Mouse (Mus musculus): ENCODE data around the gene Cipc.

Gene Cipc

GRCm38 (mm10) chr12:86931919-86932574 is 14.8 kb upstream of the Cipc start:
- DNase-seq (ENCODE audit: extremely low spot score, low spot score) = no peak

GRCm38 (mm10) chr12:86932575-86932952 is 14.3 kb upstream of the Cipc start:
- DNase-seq (ENCODE audit: extremely low spot score, low spot score) = no peak

GRCm38 (mm10) chr12:86934748-86935147 is 12.1 kb upstream of the Cipc start:
- no peak for DNase-seq (ENCODE audit: extremely low spot score, low spot score)

GRCm38 (mm10) chr12:86935692-86936282 is 11.1 kb upstream of the Cipc start:
- DNase-seq (ENCODE audit: extremely low spot score, low spot score) = no peak

- DNase-seq (ENCODE audit: extremely low spot score, low spot score) = no peak
Observed at GRCm38 (mm10) chr12:86936587-86937343, 10.1 kb upstream of the Cipc start.

- DNase-seq (ENCODE audit: extremely low spot score, low spot score) = no peak
Observed at GRCm38 (mm10) chr12:86938571-86938970, 8.3 kb upstream of the Cipc start.

- DNase-seq (ENCODE audit: extremely low spot score, low spot score) = no peak
Observed at GRCm38 (mm10) chr12:86941173-86941572, 5.7 kb upstream of the Cipc start.

- peak; percentile 33 for DNase-seq (ENCODE audit: extremely low spot score, low spot score)
Observed at GRCm38 (mm10) chr12:86941734-86942486, 4.9 kb upstream of the Cipc start.

- no peak for DNase-seq (ENCODE audit: extremely low spot score, low spot score)
Observed at GRCm38 (mm10) chr12:86943421-86943820, 3.4 kb upstream of the Cipc start.

GRCm38 (mm10) chr12:86945126-86945525 is 1.7 kb upstream of the Cipc start:
- peak; percentile 57 for DNase-seq (ENCODE audit: extremely low spot score, low spot score)

GRCm38 (mm10) chr12:86946301-86946781 is 502 bp upstream of the Cipc start:
- DNase-seq (ENCODE audit: extremely low spot score, low spot score) = peak; percentile 47

- no peak for DNase-seq (ENCODE audit: extremely low spot score, low spot score)
Observed at GRCm38 (mm10) chr12:86947681-86948401, 998 bp downstream of the Cipc start.

GRCm38 (mm10) chr12:86948627-86949026 is 1.8 kb downstream of the Cipc start:
- DNase-seq (ENCODE audit: extremely low spot score, low spot score) = no peak

- DNase-seq (ENCODE audit: extremely low spot score, low spot score) = no peak
Observed at GRCm38 (mm10) chr12:86949501-86949900, 2.7 kb downstream of the Cipc start.

- DNase-seq (ENCODE audit: extremely low spot score, low spot score) = no peak
Observed at GRCm38 (mm10) chr12:86950161-86950960, 3.5 kb downstream of the Cipc start.

GRCm38 (mm10) chr12:86950961-86951360 is 4.1 kb downstream of the Cipc start:
- DNase-seq (ENCODE audit: extremely low spot score, low spot score) = no peak

GRCm38 (mm10) chr12:86952331-86952850 is 5.5 kb downstream of the Cipc start:
- DNase-seq (ENCODE audit: extremely low spot score, low spot score) = no peak

- DNase-seq (ENCODE audit: extremely low spot score, low spot score) = no peak
Observed at GRCm38 (mm10) chr12:86955894-86956293, 9.1 kb downstream of the Cipc start.

- DNase-seq (ENCODE audit: extremely low spot score, low spot score) = no peak
Observed at GRCm38 (mm10) chr12:86958558-86958957, 11.7 kb downstream of the Cipc start.

GRCm38 (mm10) chr12:86959661-86960060 is 12.8 kb downstream of the Cipc start:
- DNase-seq (ENCODE audit: extremely low spot score, low spot score) = no peak
